Mouse (Mus musculus) embryo, embryonic 10 days (tissue): ENCODE results near the gene Ubtf.
A peak's percentile ranks its signal among the peaks of the same experiment; 100 is the strongest.
"Not testable (repeated sequence)": the region's sequence is repeated elsewhere in the genome, so short reads cannot be mapped to it uniquely, and the experiment has no call there.

Source experiments
- DNase-seq: peaks from one replicate; pipeline ENCODE4 v3.0.0-alpha.2; 2015; ENCODE audit warnings: low spot score

Gene Ubtf

GRCm38 (mm10) chr11:102294887-102295597 lies 24.5 kb downstream of the Ubtf start:
- no peak for DNase-seq

GRCm38 (mm10) chr11:102294416-102294815 lies 25.1 kb downstream of the Ubtf start:
- DNase-seq = no peak

- DNase-seq = no peak
Measured at GRCm38 (mm10) chr11:102293971-102294370, 25.6 kb downstream of the Ubtf start.

DNA sequence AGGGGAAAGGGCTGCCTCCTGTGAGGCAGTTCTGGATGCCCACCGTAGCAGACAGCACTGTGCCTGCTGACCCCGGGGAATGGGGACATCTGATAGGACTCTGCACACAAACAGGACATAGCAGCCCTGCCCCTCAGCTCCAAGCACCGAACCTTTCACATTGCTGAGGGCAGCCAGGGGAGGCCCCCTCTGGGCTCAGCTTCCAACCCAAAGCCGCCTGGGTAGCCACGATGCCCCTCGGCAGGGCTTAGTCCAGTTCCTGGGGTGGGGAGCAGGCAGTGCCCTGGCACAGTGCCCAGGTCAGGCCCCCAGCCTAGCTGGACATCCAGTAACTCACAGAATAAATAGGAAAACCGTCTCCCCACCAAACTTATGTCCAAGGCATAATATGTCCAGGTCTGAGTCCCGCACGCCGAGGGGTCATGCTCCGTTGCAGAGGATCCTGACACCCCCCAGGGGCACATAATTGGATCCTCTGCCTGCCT lies 28.4 kb downstream of the Ubtf start:
- DNase-seq = no peak

DNA sequence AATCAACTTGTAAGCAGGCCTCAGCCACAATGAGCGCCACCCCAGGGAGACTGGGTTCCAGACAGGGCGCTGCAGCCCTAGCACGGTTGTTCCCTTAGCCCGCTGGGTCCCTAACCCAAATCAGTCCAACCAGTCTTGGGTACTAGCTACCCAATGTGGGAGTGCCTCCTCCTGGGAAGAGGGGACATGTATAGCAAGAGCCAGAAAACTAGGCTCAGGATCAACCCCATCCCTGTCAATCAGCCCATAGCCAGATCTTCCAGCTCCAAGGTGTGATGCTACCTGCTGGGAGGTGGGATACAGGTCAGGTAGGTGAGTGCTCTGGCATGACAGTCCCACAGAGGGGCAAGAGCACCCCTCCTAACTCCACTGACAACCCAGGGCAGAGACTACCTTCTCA lies 29.4 kb downstream of the Ubtf start:
- no peak for DNase-seq

DNA sequence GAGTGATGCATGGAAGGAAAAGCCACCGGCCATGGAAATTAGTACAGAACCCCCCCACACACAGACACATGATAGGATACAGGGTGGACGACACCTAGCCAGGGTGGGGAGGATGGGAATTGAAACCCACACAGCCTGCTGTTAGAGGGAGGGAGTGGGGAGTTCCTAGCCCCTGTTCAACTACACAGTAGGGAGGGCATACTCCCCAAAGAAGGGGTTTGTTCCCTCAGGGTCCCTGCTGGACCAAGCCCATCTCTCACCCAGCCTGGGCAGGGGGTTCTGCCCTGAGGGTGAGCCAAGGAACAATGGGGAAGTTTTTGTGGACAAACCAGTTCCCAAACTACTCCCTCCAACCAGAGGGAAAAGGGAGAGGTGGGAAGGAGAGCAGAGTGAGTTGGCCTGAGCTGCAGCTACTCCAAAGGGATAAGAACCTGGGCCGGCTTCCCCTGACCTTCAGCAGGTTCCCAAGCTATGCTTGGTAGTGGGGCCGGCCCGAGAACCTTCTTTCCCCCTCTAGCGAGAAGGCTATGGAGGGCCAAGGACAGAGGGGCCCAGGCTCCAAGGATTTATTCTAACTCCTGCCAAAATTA lies 29.9 kb downstream of the Ubtf start:
- DNase-seq = no peak

GRCm38 (mm10) chr11:102288913-102289312 lies 30.6 kb downstream of the Ubtf start:
- DNase-seq = no peak

DNA sequence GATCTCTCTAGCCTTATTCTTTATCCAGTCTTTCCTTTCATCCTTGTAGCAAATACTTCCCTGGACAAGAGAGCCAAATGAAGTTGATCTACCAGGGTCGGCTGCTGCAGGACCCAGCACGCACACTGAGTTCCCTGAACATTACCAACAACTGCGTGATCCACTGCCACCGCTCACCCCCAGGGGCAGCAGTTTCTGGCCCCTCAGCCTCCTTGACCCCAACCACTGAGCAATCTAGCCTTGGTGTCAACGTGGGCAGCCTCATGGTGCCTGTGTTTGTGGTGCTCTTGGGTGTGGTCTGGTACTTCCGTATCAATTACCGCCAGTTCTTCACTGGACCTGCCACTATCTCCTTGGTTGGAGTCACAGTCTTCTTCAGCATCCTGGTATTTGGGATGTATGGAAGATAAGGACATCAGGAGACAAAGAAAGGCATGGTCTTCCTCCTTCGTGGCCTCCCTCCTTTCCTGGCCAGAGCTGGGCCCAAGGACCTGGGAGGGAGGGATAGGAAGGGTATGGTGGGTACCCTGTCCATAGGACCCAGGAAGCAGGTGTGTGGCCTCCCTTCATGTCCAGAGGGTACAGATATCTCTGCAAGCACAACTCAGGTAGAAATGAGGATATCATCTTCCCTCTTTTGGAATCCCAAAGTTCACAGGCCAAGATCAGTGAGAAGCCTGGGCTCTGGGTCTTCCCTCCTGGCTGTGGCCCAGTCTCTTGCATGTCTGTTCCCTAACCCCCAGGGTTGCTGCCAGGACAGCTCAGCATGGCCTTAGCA lies 31.3 kb downstream of the Ubtf start:
- no peak for DNase-seq

DNA sequence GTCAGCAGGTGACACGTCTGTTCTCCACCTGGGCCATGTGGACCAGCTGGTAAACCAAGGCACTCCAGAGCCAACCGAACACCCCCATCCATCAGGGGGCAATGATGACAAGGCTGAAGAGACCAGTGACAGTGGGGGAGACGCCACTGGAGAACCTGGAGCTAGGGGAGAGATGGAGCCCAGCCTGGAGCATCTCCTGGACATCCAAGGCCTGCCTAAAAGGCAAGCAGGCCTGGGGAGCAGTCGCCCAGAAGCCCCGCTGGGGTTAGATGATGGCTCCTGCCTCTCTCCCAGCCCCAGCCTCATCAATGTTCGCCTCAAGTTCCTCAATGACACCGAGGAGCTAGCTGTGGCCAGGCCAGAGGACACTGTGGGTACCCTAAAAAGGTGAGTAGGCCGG lies 32.1 kb downstream of the Ubtf start:
- no peak for DNase-seq

- DNase-seq = no peak
Measured at GRCm38 (mm10) chr11:102285095-102285834, 34.3 kb downstream of the Ubtf start.

DNA sequence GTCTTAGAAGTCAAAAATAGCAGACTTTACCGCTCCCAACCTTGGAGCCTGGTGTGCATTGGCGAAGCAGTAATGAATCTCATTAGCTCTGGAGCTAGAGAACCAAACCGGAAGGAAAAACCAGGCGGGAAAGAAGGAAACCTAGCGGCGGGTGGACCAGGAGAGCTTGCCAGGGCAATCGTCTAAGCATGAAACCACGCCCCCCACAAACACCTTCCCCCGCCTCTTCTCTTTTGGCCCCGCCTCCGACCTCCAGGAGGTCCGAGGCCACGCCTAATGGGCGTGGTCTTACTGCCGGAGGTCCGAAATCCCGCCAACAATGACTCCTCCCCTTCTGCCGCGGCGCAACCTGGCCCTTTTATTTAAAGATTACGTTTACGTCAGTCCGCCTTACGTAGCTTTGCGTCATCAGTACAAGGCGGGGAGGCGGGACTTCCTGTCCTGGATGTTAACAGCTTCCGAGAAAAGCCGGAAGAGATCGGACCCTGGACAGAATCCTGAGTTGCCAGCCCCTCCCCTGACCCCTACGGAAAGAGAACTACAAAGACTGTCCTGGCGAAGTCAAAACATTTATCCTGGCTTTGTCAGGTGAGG lies 34.9 kb downstream of the Ubtf start, which contains the start of gene Tmub2:
Gene Tmub2, plus strand, starts transcription at position 431 of the 594 bp plus-strand sequence.
- DNase-seq = peak; percentile 100

- no peak for DNase-seq
Measured at GRCm38 (mm10) chr11:102283922-102284321, 35.6 kb downstream of the Ubtf start.

GRCm38 (mm10) chr11:102280267-102280666 lies 39.3 kb downstream of the Ubtf start:
- DNase-seq = not testable (repeated sequence)

DNA sequence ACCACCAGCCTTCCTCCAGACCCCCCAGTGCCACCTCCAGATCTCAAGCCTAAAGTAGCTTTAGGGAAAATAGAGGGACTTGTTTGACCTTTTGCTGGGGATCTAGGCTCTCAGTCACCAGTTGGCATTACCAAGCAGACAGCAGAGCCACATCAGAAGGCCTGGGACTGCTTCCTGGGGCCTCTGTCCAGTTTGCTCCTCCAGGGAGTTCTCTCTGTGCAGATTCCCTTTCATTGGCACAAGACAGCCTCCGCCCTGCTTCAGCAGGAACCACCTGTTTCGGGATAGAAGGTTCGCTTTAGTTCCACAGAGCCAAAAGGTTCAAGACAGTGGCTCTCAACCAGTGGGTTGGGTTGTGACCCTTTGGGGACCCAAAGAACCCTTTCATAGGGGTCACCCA lies 39.9 kb downstream of the Ubtf start:
- DNase-seq = no peak

DNA sequence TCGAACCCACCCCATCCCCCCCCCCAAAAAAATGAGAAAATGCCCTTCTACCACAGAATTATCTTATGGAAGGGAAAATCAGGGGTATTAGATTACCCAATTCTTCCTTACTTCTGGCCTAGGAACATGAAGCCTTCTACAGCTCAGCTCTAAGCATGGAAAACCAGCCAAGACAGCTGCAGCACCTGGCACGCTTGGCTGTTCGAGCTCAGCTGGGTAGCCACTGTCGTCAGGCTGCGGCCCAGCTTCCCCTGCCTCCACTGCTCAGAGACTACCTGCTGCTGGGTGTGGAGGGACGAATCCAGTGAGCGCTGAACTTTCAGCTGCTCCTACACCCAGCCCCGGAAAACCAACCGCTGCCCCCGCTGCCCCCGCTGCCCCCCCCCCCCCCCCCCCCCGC lies 41.8 kb downstream of the Ubtf start:
- DNase-seq = no peak

DNA sequence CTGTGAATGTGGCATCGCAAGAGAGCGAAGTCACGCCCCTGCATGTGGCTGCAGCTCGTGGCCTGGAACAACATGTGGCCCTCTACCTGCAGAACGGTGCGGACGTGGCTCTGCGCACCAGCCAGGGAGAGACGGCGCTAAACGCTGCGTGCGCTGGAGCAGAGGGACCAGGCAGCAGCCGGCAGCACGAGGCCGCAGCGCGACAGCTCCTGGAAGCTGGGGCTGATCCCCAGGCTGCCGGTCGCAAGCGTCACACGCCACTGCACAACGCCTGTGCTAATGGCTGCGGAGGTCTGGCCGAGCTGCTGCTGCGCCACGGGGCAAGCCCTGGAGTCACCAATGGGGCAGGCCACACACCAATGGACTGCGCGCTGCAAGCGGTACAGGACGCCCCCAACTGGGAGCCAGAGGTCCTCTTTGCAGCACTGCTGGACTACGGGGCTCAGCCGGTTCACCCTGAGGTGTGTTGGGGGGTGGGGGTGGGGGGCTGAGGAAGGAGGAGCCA lies 43.1 kb downstream of the Ubtf start:
- peak; percentile 83 for DNase-seq

- no peak for DNase-seq
Measured at GRCm38 (mm10) chr11:102268520-102269244, 50.9 kb downstream of the Ubtf start, which contains the start of gene Asb16. Gene Asb16 (plus strand): TSS chr11:102268743.

GRCm38 (mm10) chr11:102267480-102267879 lies 52.1 kb downstream of the Ubtf start:
- peak; percentile 84 for DNase-seq

- no peak for DNase-seq
Measured at GRCm38 (mm10) chr11:102266631-102267355, 52.7 kb downstream of the Ubtf start.

DNA sequence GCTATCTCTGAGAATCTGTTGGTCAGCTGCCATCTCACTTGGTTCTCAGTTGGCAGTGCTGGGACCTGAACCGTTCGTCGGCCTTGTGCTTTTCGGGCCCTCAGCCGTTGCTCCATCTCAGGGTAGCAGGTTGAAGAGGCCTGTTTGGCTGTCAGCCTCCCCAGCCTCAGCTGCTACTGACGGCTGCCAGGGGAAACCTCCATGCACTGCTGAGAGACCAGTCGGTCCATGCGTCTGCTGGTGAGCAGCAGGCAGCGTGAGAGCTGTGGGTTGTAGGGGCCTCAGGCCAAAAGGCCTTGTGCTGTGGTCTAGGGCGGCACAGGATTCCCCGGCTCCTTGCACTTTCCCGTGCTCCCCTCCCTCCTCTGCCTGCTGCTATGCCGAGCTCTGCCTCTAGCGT lies 53.7 kb downstream of the Ubtf start:
- DNase-seq = no peak
